Mouse (Mus musculus) liver, postnatal 0 days (tissue): ENCODE results near the gene Lrrc29.

Source experiments
- CTCF ChIP-seq: sonication (generic); IDR thresholded peaks from 2 replicates; pipeline ENCODE4 v1.5.1; 2016; ENCODE audit warnings: antibody characterized with exemption, low read depth
- EP300 ChIP-seq: IDR thresholded peaks from 2 replicates; pipeline ENCODE4 v1.6.1; 2016; ENCODE audit warnings: antibody characterized with exemption, low read depth, mild to moderate bottlenecking

- TF ChIP-seq CTCF (no peak), EP300 (no peak)
Measured at GRCm38 (mm10) chr8:105264024-105264982, 61.8 kb downstream of the Lrrc29 start, which contains the start of the genes Tradd and Fbxl8.
